Mouse (Mus musculus) erythroblast, adult 5-6 weeks (primary cell): ENCODE measurements around the gene Utp14b. TPM values are rescaled to one million over a fixed set of nuclear protein-coding genes. Genes with fewer than 3 reads are reported as not detected.

Experiments
- ATAC-seq: replicated peaks from 2 replicates; pipeline ENCODE4 v1.8.0; 2016; ENCODE audit warnings: moderate number of reproducible peaks, mild to moderate bottlenecking, moderate TSS enrichment, inconsistent platforms; ENCODE audit not compliant: poor library complexity, low FRiP score, severe bottlenecking
- total RNA-seq, 2 experiments: library from RNA; stranded (forward) in 1 of 2; stranded (reverse) in 1 of 2; fragments of 150-400 nt in 1 of 2; fragments of 200-764, 138-1000 nt in 1 of 2; gene quantifications; 2 replicates each; pipeline versions ENCODE4 v1.2.3 to v1.2.4; 2015 to 2017; ENCODE audit warnings: low replicate concordance in 2 of 2

Gene Utp14b
- total RNA-seq, 2 experiments from 2014 or later, result 0.77 to 1.5 TPM

DNA sequence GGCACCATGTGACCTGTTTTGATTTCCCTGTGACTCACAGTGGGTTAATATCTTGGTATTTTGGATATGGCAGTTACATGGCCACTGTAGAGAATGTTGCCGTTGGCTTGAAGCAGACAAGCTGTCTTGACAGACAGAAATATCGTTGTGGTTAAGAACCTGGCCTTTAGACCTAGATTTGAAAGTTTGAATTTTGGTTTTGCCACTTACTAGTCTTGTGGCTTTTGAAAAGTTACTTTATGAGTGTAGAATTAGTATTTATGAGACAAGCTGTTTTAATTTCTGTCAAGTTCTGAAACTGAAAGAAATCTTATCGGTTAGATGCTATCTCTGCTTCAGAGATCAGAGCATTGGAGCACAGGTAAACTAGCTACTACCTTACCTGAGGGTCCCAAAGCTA is 24.5 kb downstream of the Utp14b start:
- no peak for ATAC-seq

DNA sequence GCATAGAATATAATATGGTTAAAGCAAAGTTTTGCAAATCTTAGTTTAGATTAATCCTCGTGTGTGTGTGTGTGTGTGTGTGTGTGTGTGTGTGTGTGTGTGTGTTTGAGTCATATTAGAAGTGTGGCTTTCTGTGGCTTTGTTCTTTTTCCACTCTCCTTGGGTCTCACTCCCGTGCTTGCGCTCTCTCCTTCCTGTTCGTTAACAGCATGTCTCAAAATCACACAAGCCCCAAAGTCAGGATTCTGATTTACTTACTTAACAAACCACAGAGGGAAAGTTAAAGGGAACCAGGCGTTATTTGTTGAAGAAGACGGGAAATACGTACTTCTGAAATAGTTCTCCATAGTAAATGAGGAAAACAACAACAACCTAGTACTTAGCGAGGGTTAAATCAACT is 26.3 kb downstream of the Utp14b start:
- no peak for ATAC-seq

DNA sequence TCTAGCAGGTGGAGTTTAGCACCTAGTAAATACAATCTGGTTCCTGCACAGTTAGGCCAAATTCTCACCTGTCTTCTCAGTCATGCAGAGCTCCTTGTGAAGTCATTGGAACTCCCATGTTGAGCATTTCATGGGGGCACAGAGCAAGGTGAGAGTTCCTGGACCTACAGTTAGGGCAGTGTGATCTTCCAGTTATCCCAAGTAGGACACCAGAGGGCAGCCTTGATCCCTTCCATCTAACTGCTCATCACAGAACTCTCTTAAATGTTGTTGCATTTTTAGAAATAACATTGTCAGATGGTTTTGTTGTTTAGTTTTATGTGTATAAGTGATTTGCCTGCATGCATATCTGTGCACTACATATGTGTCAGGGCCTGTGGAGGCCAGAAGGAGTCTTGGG is 29.0 kb downstream of the Utp14b start:
- no peak for ATAC-seq

DNA sequence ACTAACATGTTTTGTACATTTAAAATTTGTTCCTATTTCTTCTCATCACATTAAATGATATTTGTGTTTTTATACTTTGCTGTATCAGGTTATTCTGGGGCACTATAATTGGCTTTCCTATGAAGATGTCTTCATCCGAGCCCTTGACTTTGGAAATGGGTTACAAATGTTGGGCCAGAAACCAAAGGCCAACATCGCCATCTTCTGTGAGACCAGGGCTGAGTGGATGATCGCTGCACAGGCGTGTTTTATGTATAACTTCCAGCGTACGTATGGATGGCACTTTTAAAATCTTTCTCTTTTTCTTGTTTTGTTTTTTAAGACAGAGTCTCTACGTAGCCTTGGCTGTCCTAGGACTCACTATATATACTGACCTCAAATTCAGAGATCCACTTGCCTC is 30.3 kb downstream of the Utp14b start:
- ATAC-seq, result no peak

DNA sequence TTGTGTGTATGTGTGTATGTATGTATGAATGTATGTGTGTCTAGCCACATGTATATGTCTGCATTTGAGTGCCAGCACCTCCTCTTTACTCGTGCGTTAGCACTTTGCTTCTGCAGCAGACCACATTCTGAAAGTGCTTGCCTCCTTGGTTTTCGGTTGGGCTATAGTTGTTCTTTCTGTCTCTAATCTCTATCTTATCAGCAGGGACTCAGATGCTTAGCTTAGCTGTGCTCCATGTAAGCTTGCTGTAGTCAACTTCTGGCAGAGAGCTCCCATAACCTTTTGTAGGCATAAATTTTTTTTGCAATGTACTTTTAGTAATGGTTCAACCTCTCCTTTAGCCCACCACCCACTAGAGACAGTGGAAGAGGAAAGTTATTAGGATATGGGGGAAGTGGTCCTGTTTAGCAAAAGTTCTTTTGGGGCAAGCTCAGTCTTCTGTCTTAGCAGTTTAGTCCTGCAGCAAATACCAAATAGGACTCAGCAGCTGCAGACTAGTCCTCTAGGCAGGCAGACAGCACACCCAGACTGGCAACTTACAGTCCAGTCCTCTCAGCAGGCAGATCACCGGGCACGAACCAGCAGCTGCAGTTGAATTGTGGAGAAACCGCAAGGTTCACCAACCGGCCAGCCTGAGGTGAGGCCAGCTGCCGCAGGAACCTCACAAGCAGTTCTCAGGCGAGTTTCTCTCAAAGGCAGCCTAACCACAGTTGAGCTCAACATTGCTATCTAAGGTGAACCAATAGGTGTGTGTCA is 36.8 kb downstream of the Utp14b start:
- no peak for ATAC-seq

DNA sequence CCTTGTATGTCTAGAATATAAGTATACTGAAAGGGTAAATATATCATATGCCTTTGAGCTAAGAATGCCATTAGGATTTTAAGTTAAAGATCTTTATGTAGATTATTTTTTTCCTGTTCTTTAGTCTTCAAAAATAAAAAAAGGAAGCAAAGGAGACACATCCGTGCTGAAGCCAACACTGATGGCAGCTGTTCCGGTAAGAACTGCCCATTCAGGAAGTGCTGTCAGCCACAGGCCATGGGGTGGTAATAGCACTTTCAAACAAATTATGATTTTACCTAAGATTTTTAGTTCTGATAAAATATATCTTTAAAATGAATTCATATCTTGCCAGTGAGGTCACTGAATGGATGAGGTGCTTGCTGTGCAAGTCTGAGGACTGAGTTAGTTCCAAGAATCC is 38.5 kb downstream of the Utp14b start:
- no peak for ATAC-seq

DNA sequence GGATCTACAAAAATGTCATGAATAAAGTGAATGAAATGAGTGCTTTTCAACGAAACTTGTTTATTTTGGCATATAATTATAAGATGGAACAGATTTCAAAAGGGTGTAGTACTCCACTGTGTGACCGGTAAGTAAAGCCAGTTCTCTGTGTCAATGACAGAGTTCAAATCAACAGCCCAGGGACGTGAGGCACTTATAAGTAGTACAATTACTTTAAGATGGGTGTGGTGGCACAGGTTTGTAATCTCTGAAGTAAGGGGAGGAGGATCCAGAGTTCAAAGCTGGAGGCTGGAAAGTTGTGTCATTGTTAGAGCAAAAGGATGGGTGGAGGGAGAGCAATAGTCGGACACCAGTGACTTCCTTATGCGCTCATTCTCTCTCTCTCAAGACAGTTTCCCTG is 39.1 kb downstream of the Utp14b start:
- no peak for ATAC-seq

DNA sequence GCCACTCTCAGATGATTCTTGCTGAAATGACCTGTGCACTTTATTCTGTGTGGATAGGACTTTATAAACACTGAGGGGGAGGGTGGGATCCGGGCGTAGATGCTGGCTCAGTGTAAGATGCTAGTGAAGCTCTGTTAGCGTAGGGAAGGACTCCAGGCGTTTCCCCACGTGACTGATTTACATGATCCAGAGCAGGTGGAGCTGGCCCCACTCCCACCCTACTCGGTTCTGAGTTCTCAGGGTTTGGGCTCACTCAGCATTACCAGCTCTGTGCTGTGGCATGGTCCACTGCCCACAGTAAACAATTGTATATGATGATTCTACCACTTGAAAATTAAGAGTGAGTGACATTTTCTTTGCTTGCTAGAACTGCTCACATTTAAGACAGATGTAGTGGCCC is 40.3 kb downstream of the Utp14b start:
- ATAC-seq, result no peak

DNA sequence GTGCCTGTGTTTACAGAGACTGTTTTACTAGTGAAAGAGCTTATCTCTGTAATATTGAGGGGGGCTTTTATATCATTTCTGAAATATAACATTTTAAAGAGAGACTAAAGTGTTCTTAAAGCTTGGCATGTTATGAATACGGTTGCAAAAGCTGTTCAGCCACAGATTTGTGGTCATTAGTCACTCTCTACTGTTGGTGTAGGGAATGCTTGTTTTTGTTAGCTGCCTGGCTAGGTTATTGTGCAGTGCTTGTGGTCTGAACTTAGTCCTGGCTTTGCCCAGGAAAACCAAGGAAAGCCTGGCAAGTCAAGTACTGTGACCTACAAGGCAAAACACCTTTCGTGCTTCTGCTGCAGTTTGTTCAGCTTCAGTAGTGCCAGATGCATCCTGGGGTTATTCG is 43.9 kb downstream of the Utp14b start:
- ATAC-seq, result no peak

DNA sequence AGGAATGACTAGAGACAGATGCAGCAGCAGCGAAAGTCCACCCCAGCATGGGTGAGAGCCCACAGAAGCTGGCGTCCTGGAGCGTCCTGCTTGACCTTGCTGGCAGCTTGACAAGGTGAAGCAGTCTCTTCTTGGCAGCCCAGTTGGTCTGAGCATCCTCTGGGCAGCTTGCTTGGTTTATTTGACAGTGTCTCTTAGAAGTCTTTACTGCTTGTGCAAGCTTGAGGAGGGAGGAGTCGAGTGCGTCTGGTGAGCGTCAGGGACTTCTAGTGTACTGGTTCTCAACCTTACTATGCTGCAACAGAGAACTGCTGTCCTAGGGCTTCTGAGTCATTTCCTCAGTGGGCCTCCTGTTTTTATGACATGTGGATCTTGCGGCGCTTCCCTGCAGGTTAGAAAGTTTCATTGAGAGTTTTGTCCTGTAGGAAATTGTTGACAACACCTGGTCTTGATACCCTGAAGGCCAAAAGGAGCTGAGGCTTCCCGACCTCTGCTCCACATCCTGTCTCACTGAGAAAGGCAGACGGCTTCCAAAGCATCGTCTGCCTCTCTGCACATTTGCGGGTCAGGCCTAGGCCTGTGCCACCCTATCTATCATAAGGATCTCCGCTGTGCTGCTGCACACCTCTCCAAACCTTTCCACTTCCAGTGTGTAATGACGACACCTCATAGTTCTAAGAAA is 44.6 kb downstream of the Utp14b start:
- ATAC-seq, result no peak

DNA sequence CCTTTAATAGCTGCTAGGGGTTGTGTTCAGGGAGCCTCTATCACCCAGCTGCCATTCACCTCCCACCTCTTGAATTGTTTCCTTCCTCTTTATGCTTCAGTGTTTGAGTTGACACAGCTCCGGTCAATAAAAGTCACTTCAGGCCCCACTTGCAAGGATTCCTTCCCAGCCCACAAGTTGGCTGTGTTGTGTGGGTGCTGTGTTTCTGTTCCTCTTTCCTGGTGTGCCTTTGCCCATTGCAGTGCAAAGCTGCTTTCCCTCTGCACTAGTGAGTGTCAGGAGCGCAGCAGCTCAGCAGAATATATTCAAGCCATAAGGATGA is 45.1 kb downstream of the Utp14b start:
- ATAC-seq, result no peak

DNA sequence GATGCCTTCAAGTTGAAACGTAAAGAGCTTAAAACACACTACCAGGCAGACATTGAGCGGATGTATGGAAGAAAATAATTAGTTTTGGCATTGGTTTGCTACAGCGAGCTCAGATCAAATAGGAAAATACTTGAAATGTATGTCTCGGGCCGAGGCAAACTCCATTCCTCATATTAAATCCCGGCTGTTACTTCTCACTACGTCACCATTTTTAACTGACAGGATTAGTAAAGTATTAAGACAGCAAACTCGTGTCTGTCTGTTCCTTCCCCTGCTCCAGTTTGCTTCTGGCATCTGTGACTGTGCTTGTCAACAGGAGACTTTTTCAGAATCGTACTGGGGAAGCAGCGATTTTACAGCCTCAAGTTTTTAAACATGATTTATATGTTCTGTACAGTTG is 48.5 kb downstream of the Utp14b start:
- ATAC-seq, result no peak

DNA sequence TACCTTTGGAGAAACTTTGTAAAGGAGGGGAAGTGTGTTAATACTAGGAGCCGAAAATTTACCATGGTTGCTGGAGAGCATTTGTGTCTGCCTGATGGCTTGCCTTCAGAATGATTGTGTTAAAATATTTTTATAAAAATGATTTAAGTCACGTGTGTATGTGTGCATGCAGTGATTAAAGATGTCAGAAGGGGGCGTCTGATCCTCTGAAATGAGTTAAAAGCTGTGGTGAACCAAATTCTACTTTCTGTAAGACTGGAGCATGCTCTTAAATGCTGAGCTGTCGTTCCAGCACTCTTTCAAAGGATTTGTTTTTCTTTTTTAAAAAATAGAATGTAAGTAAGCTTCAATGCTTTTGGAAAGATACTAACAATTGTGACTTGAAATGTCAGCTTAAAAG is 49.4 kb downstream of the Utp14b start:
- ATAC-seq, result no peak

DNA sequence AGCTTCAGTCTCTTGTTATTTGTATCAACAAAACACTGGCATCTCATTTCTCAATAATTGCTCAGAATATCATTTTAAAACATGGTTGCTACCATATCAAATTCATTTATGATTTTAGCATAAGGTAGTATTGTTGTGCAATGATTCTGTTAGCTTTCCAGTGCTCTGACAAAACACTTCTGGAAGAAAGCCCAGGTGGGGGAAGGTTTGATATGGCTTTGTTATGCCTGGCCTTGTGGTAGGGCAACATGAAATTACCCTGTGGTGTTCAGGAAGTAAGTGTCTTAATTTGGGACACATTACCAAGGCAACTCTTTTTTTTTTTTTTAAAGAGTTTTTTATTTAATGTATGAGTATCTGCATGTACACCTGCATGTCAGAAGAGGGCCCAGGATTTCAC is 52.2 kb downstream of the Utp14b start:
- ATAC-seq, result no peak

DNA sequence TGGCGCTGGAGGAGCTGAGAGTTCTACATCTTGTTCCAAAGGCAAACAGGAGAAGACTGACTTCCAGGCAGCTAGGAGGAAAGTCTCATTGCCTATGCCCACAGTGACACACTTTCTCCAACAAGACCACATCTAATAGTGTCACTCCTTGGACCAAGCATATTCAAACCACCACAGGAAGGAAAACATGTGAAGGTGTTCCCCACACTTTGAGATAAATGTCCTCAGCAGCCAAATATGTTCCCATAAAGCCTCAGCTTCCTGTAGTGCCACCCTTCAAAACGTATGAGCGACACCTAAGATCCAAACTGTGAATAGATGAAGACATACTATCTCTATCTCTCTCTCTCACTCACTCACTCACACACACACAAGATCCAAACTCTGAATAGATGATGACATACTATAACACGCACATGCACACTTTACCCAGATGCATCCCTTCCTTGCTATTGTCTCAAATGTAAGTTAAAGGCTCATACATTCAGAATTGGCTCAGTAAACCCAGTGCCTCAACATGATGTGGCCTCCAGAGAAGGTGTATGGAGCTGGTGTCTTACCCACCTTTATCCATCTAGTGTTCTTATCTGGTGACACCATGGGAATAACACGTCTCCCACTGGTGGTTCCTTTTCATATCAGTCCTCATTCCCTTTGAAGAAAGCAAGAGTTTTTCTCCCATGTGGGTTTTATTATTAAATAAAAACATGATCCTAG is 52.9 kb downstream of the Utp14b start:
- ATAC-seq, result no peak

Other genes starting within 250 kb of the Utp14b start
- gene Farsb, start 169.1 kb upstream of the Utp14b start, total RNA-seq (2015; ENCODE audit: low replicate concordance), result 20.1 and 28.8 TPM in 2 replicates
- 14.1 and 16.3 TPM in 2 replicates for gene Farsb, start 169.1 kb upstream of the Utp14b start, total RNA-seq (2017; ENCODE audit: low replicate concordance)
- not detected in 2 replicates for gene Mogat1, start 147.0 kb upstream of the Utp14b start, total RNA-seq (2015; ENCODE audit: low replicate concordance)
- gene Mogat1, start 147.0 kb upstream of the Utp14b start, total RNA-seq (2017; ENCODE audit: low replicate concordance), result not detected in 2 replicates
- not detected in 2 replicates for gene BC035947, start 145.9 kb upstream of the Utp14b start, total RNA-seq (2015; ENCODE audit: low replicate concordance)
- not detected in 2 replicates for gene BC035947, start 145.9 kb upstream of the Utp14b start, total RNA-seq (2017; ENCODE audit: low replicate concordance)
- gene Acsl3, start 213 bp upstream of the Utp14b start, total RNA-seq (2015; ENCODE audit: low replicate concordance), result 4.0 and 11.0 TPM in 2 replicates
- gene Acsl3, start 213 bp upstream of the Utp14b start, total RNA-seq (2017; ENCODE audit: low replicate concordance), result 2.9 and 14.2 TPM in 2 replicates
- gene Kcne4, start 158.7 kb downstream of the Utp14b start, total RNA-seq (2015; ENCODE audit: low replicate concordance), result not detected in 2 replicates
- gene Kcne4, start 158.7 kb downstream of the Utp14b start, total RNA-seq (2017; ENCODE audit: low replicate concordance), result not detected in 2 replicates